Mouse (Mus musculus) layer of hippocampus, adult 8-10 months (tissue): ENCODE data around the gene Tbc1d10b. TPM values are rescaled to one million over a fixed set of nuclear protein-coding genes. Genes with fewer than 3 reads are reported as not detected.
A peak's percentile ranks its signal among the peaks of the same experiment; 100 is the strongest.

ENCODE experiments used
- DNase-seq, 2 experiments: peaks; one replicate each; pipeline ENCODE4 v3.0.0; 2022; ENCODE audit warnings: low spot score in 2 of 2
- total RNA-seq, 4 experiments: library from RNA; stranded (reverse); gene quantifications; 2 replicates each; pipeline ENCODE4 v1.2.4; 2022

The Tbc1d10b gene
- total RNA-seq, 4 experiments from 2014 or later, result 97.9 to 106 (median 101) TPM

- DNase-seq, result no peak
Measured at GRCm38 (mm10) chr7:127225147-127225995, 17.1 kb upstream of the Tbc1d10b start.

GRCm38 (mm10) chr7:127224616-127225015 lies 16.3 kb upstream of the Tbc1d10b start:
- no peak for DNase-seq

GRCm38 (mm10) chr7:127223515-127224478 lies 15.5 kb upstream of the Tbc1d10b start:
- no peak for DNase-seq

GRCm38 (mm10) chr7:127223106-127223505 lies 14.8 kb upstream of the Tbc1d10b start:
- no peak for DNase-seq

DNA sequence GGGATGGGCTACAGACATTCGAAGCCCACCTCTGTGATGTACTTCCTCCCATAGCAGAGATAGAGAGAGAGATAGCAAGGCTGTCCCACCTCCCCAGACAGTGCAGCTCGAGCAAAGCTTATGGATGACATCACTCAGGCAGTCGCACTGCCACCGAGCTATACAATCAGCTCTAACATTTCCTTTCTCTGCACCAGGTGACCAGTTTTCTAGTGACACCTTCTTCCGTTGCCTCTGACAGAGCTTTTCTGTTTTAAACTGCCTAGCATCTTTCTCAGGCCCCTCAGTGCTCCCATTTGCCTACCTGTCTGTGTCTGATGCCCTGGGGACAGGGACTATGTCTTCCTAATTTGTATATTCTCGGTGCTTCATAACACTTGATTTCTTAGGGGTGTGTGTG lies 12.2 kb upstream of the Tbc1d10b start:
- DNase-seq, result no peak

DNA sequence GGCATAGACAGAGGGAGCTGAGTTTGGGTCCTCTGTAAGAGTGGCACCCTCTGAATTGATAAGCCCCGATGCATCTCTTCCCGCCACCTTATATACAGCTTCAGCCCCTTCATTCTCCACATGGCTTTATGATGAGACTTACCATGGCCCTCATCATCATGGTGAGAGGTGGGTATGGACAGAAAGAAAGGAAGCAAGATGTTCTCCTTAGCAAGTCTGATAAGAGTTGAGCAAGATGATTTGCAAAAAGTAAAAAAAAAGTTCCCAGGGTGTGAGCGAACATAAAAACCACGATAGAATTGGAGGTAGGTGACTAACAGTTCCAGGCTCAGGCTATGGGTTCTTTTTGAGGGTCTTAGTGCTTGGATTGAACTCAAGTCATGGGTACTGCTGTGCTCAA lies 10.4 kb upstream of the Tbc1d10b start:
- no peak for DNase-seq

GRCm38 (mm10) chr7:127217901-127218642 lies 9.8 kb upstream of the Tbc1d10b start:
- DNase-seq, result no peak

DNA sequence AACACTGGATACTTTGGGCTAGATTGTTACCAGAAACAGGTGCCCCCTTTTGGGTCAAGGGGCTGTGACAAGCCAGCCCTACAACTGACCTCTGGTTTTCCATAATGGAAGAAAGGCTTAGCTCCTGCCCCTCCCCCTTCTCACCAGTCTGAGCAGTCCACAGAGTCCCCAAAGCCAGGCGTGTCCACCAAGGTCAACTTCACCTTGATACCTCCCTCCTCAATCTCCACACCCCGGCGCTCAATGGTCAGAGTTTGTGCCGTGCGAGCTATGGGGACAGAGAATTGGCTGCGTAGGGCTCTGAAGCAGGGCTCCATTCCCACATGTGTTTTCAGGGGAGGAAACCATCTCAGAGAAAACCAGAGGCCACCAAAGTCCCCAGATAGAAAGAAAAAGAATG lies 9.2 kb upstream of the Tbc1d10b start:
- DNase-seq, result no peak

- no peak for DNase-seq
Measured at GRCm38 (mm10) chr7:127216307-127216706, 8.0 kb upstream of the Tbc1d10b start.

DNA sequence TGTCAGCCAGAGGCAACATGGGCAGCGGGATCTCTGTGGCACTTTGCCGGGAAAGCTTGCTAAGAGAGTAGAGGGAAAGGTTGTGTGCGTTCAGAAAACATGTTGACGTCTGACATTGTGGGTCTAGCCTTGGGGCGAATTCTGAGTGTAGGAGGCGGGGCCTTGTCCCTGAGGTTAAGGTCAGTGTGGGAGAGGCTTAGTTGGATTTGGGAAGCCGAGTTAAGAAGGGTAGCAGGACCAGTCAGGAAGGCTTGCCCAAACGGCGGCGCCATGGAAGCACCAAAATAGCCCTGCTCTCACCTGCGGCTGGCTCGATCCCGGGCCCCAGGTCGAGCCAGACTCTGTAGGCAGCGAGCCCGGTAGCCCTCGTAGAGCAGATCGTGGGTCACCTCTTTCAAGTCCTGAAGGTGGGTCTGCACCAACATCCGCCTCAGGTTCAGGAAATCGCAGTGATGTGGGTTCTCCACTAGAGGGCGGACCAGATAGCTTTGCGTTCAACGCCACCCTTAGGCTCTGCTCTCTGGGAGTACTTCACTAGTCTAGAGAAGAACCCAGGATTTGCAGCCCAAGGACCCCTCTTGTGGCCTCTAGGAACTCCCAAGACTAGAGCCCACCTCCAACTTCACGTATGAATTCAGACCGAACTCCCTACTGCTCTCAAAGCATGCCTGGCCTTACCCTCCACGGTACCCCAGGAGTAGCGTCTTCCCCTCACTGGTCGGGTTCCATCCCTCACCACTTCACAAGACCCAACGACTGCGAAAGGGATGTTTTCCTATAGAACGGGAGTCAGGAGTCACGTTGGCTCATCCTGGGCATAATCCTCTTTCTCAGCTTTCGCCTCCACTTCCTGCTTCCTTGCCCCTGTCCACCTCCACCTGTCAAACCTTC lies 7.0 kb upstream of the Tbc1d10b start:
- DNase-seq, result peak in 1 of 2 experiments; percentile 47

DNA sequence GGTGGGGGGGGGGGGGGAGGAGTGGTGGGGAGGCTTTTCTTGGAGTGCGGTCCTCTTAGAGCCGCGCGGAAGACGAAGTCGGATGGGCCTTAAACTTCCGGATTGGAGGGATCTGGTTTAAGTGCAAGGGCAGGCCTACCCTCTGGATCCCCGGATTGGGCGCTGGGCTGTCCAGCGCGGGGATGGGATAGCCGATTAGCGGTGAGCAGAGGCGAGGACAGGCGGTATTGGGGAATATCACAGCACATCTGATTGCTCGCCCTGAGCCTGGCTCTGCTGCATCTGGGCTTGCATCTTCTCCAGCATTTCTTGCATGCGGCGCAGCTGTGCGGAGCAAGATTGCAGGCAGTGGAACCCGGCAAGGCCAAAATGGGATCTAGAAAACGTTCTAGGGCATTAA lies 6.3 kb upstream of the Tbc1d10b start:
- DNase-seq, result no peak

GRCm38 (mm10) chr7:127213930-127214329 lies 5.7 kb upstream of the Tbc1d10b start:
- no peak for DNase-seq

GRCm38 (mm10) chr7:127213485-127213884 lies 5.2 kb upstream of the Tbc1d10b start:
- DNase-seq, result no peak

- DNase-seq, result no peak
Measured at GRCm38 (mm10) chr7:127212432-127213250, 4.4 kb upstream of the Tbc1d10b start.

DNA sequence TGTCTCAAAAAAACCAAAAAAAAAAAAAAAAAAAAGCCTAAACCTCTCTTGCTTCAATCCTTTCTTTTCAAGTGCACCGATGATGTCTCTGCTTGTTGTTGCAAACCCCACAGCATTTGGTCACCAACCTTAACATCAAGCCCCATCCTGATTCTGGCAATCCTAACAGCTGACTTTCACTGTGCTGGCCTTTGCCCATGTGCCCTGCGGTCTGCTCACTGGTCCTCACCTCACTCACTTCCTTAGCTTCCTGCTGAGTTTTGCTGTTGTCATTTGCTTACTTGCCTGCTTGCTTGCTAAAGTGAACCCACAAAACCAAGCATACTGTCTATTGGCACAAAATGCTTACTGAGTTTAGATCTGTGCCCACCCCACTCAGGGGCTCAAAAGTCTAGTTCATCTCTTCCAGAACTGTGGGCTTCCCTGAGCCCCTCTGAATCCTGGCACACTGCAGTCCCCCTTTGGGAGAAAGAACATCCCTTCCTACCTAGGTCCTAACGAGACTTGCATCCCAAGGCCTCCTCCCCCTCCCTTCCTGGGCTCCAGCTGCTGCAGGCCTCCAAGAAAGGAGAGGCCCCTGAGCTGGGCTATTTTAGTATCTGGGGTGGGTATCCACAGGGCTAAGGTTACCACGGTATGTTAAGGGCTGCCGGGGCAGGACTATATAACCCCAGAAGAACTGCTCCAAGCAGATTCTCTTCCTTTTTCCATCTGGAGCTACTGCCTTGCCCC lies 2.9 kb upstream of the Tbc1d10b start:
- DNase-seq, result no peak

DNA sequence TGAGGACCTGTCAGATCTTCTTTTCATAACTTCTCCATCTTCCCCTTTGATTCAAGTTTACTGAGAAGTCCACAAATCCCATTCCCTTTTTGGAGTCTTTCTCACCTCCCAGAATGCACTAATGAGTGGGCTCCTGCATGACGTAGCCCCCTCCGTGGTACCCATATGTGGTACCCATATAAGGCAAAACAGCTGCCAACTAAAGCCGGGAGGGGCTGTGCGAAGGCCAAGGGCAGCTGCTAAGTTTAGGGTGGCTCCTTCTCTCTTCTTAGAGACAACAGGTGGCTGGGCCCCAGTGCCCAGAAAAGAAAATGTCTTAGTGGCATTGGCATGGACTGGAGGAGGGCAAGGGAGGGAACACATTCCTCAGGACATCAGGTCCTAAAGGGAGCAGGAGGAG lies 2.0 kb upstream of the Tbc1d10b start:
- no peak for DNase-seq

- DNase-seq, result no peak
Measured at GRCm38 (mm10) chr7:127209851-127210250, 1.6 kb upstream of the Tbc1d10b start.

DNA sequence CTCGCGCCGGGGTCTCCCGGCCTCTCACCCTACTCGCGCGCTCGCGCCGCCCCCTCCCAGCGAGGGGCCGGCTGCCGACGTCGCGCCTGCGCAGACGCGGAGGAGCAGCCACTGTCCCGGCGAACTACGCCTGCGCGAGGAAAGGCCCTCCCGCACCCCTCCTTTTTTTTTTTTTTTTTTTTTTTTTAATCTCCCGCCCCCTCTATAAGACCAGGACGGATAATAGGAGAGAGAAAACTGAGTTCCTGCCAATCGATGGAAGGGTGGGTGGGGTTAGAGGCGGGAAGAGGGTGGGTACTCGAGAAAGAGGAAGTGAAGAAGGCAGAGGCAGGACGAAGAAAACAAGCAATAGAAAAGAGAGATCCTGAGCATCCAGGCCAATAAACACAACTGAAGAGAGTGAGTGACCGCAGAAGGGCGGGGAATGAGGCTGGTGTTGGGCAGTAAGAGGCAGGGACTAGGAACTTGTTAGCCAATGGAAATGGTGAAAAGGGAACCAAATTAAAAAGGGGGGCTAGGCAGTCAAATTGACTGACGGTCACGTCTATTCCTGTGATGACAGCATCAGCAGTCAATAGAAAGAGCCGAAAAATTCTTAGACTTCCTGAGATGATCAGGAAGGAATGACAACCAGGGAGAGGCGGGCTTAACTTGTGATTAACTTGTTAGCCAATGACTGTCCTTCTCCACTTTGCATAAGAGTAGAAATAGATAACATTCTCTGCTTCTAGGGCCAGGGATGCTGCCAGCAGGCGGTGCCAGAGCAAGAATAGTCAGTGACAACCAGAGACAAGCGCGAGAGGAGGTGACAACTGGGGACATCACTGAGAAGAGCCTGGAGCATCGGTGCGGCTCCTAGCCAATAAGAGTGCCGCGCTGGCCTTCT lies 528 bp upstream of the Tbc1d10b start, which contains the start of gene Mylpf:
TSS of gene Mylpf (plus strand) at position 338 of the 886 bp plus-strand sequence.
- peak; percentile 95 to 98 for DNase-seq
